Mouse (Mus musculus) megakaryocyte, adult 5-6 weeks (primary cell): Measurements from ENCODE around the gene Vmn1r224. TPM values are rescaled to one million over a fixed set of nuclear protein-coding genes. Genes with fewer than 3 reads are reported as not detected.

ENCODE experiments used
- ATAC-seq: 2 replicates; pipeline ENCODE4 v1.8.0; 2016; ENCODE audit warnings: mild to moderate bottlenecking, inconsistent platforms; ENCODE audit not compliant: poor library complexity, severe bottlenecking
- total RNA-seq, 2 experiments: library from RNA; stranded (forward) in 1 of 2; stranded (reverse) in 1 of 2; fragments of 153-499, 151-499 nt in 1 of 2; fragments of 221-1000, 200-1000 nt in 1 of 2; gene quantifications; 2 replicates each; pipeline versions ENCODE4 v1.2.3 to v1.2.4; 2015 to 2017

Vmn1r224 gene
- total RNA-seq (2015): not detected in 2 replicates
- total RNA-seq (2017): not detected in 2 replicates

DNA sequence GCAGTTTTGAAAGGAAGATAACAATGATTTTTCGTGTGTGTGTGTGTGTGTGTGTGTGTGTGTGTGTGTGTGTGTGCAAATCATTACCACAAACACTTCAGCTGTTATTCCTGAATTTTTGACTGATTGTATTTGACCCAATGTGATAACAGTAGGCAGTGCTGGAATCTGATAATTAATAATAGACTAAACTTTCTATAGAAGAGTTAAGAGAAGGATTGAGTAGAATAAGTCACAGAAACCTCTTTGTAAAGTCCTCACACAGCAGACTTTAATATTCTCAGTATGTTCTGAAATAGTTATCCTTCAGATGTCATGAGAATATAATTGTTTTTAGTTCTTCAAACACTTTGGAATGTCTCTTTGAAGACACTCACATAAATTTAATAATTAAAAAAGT is at the start of gene Vmn1r224:
Vmn1r224 (plus strand) TSS at position 301 of the 400 bp plus-strand sequence.
- no peak for ATAC-seq

GRCm38 (mm10) chr17:20399105-20399504 is 14.8 kb upstream of the Vmn1r224 start:
- no peak for ATAC-seq

DNA sequence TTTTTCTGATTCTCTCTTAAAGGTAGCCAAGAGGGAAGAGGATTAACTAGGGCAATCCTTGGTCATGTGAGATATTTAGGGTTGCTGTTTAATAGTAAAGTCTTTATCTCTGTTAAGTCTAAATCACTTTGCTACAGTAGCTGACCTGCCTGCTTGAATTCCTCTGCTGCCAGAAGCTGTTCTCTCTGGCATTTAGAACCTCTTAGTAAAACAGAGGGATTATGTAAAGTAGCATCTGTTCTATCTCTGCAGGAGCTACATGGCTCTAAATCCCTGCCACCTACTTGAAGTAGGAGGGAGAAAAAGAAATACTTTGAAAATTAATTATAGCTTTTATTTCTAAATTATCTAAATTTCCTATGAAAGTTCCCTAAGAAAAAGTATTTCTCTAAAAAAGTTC is 25.3 kb downstream of the Vmn1r224 start:
- no peak for ATAC-seq

- ATAC-seq: no peak
Measured at GRCm38 (mm10) chr17:20473311-20473710, 59.4 kb downstream of the Vmn1r224 start.

Other genes starting within 250 kb of the Vmn1r224 start
- gene Fpr-rs6, start 231.0 kb upstream of the Vmn1r224 start, total RNA-seq (2015): not detected in 2 replicates
- not detected in 2 replicates for gene Fpr-rs6, start 231.0 kb upstream of the Vmn1r224 start, total RNA-seq (2017)
- gene Vmn2r105, start 179.1 kb upstream of the Vmn1r224 start, total RNA-seq (2015): not detected in 2 replicates
- not detected in 2 replicates for gene Vmn2r105, start 179.1 kb upstream of the Vmn1r224 start, total RNA-seq (2017)
- not detected in 2 replicates for gene Vmn2r106, start 128.6 kb upstream of the Vmn1r224 start, total RNA-seq (2015)
- not detected in 2 replicates for gene Vmn2r106, start 128.6 kb upstream of the Vmn1r224 start, total RNA-seq (2017)
- gene Vmn2r107, start 68.9 kb upstream of the Vmn1r224 start, total RNA-seq (2015): not detected in 2 replicates
- not detected in 2 replicates for gene Vmn2r107, start 68.9 kb upstream of the Vmn1r224 start, total RNA-seq (2017)
- gene Vmn2r108, start 67.2 kb downstream of the Vmn1r224 start, total RNA-seq (2015): not detected in 2 replicates
- not detected in 2 replicates for gene Vmn2r108, start 67.2 kb downstream of the Vmn1r224 start, total RNA-seq (2017)
- gene Vmn1r225, start 84.0 kb downstream of the Vmn1r224 start, total RNA-seq (2015): not detected in 2 replicates
- not detected in 2 replicates for gene Vmn1r225, start 84.0 kb downstream of the Vmn1r224 start, total RNA-seq (2017)
- not detected in 2 replicates for gene Vmn2r109, start 150.6 kb downstream of the Vmn1r224 start, total RNA-seq (2015)
- gene Vmn2r109, start 150.6 kb downstream of the Vmn1r224 start, total RNA-seq (2017): not detected in 2 replicates
- not detected in 2 replicates for gene Vmn2r110, start 182.3 kb downstream of the Vmn1r224 start, total RNA-seq (2015)
- gene Vmn2r110, start 182.3 kb downstream of the Vmn1r224 start, total RNA-seq (2017): not detected in 2 replicates
- gene Fpr-rs3, start 210.7 kb downstream of the Vmn1r224 start, total RNA-seq (2015): not detected in 2 replicates
- not detected in 2 replicates for gene Fpr-rs3, start 210.7 kb downstream of the Vmn1r224 start, total RNA-seq (2017)